Mouse (Mus musculus): ENCODE data around the gene Arhgef3.

Arhgef3 gene

DNA sequence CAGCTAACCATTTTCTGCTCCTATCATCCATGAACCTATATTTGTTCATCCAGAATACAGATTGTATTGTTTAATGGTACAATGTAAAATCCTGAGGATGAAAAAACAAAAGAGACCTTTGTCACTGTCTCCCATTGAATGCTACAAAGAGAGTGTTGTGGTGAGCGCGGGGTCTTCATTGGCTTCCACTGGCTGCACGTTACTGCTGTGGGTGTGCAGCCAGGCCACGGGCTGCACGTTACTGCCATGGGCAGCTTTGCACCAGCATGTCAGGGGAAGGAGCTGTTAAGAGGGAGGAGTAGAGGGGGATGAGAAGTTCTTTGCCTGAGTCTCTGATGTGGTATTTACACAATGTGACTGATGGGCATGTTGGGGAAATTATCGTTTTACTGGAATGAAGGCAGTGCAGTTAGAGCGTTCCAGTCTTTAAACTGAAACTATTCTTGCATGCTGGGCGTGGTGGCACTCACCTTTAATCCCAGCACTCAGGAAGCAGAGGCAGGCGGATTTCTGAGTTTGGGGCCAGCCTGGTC is 277.1 kb downstream of the Arhgef3 start:
- DNase-seq: peak; percentile 70

DNA sequence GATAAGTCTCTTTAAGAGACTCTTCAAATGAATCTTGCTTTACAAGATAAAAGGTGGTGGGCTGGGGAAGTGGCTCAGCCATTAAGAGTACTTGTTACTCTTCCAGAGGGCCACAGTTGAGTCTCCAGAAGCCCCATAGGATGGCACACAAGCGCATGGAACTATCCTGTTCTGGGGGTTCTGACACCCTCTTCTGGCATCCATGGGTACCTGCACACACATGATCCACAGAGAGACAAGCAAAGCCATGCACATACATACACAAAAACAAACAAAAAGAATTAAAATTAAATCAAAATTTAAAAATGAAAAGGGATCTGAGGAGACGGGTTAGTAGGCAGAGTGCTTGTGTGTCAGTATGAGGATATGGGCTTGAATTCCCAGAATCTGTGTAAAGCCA is 278.0 kb downstream of the Arhgef3 start:
- no peak for DNase-seq

DNA sequence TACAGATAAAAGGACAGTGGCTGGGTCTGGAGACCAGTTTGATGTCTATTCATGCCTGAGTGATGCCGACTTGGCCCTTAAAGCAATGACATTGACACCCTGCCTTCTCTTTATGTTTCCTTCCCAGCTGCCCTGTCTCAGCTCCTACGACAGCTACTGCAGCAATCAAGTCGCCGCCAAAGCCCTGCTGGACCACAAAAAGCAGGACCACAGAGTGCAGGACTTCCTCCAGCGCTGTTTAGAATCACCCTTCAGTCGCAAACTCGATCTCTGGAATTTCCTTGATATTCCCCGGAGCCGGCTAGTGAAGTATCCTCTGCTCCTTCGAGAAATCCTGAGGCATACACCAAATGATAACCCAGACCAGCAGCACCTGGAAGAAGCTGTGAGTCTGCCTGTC is 279.1 kb downstream of the Arhgef3 start:
- DNase-seq: no peak

DNA sequence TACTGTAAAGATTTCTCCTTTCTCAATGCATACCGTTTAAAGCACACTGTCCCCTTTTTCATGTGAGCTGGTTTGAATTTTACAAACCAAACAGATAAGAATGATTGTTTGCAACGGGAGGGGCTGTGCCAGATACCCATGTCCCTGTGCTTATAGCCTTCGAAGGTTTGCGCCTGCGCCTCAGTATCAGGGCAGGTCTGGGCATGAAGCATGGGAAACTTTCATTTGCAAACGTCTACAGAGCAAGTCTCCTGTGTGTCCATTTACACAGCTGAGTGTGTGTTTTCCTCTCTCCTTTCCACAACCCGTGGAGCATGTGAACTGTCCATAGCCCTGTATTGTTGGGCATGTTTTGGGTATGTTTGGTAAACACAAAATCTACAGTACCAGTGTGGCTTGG is 281.7 kb downstream of the Arhgef3 start:
- no peak for DNase-seq

DNA sequence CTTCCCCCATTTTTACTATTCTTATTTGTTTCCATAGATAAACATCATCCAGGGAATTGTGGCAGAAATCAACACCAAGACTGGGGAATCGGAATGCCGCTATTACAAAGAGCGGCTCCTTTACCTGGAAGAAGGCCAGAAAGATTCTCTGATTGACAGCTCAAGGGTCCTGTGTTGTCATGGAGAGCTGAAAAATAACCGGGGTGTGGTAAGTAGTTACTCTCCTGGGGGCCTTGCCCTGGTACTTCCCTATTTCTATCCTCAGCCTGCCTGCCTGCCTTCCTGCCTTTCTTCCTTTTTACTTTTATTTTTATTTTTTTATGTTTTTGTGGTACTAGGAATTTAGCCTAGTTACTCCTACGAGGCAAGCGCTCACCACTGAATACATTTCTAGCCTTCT is 282.8 kb downstream of the Arhgef3 start:
- no peak for DNase-seq

DNA sequence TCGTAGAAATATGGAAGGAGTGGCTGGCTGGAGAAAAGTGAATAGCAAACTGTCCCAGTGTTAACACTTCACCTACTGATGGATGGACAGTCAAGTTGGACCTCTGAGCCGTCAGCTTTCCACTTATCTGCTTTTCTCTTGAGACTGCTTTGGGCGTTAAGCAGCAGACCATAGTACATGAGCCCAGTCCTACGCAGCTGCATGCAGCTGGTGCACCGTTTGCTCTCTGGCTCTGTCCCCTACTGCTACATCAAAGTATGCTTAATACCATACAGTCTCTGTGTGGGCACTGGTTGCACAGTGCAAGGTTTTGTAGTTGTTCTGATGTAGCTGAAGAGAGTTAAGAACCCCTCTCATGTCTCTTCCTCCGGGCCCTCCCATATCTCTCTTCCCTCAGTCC is 285.8 kb downstream of the Arhgef3 start:
- DNase-seq: no peak

DNA sequence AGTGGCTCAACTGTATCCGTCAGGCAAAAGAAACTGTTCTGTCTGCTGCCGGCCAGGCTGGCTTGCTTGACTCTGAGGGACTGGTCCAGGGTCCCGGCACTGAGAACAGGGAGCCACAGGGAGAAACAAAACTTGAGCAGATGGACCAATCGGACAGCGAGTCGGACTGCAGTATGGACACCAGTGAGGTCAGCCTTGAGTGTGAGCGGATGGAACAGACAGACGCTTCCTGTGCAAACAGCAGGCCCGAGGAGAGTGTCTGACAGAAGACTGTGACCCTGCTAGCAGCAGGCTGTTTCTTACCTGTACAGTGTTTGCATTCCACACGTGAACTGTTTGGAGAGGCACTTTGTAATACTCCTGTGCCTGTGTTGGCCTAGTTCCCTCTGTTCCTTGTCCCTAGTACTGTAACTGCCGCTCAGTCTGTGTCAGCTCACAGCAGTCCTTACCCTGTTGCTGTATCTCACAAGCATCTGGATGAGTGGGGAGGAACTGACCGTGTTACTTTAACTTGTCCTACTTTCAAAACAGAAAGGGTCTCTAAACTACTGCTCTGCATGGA is 287.1 kb downstream of the Arhgef3 start:
- DNase-seq: no peak

DNA sequence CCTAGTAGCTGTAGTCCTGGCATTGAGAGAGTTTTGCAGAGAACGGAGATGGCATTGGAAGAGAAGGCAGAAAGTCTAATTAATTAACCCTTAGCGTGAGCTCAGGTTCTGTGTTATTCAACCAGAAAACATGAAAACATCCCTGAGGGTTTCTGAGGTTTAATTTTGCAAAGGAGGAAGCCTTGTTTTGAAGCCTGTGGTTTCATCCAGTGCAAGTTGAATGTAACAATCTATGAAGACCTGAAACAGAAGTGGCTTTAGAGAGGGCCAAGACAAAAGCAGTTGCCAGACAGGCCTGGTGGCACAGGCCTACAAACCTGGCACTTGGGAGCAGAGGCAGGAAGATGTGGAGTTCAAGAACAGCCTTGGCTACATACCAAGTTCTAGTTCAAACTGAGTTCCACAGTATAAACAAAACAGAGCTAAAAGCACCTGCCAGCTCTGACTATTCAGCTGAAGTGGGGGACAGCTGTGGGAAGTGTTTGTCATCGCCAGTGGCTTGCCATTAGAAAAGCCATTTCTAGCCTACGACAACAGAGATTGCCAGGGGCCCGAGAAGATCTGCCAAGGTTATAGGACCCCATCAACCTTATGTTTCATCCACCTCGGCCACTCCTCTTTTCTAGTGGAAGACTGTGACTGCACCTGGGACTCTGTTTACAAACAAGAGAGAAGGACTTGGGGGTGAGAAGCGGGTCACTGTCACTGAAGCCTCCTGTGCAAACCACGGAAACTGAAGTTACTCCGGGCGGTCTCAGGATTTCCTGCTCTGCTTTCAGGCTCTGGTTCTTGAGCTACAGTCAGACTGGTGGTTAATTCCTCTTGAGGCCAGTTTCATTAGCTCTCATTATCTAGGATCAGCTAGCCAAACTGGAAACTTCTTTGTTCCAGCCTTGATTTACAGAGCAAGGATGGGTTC is 287.9 kb downstream of the Arhgef3 start:
- DNase-seq: no peak

DNA sequence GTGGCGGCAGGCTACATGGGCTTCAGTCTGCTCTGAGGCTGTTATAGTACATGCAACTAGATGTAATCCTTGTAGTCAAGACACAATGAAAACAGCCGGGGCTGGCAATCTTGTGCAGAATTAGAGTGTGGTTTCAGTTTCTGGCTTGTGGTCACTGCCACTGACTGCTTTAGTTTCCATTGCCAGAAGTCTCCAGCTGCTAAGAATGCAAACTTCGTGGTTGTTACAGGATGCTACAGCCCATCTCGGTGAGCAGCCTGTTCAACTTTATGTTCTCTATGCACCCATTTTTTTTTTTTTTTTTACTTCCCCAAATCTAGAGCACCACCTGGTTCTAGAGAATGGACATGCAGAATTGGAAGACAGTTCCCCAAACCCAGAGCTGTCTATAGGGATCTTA is 290.8 kb downstream of the Arhgef3 start:
- no peak for DNase-seq

DNA sequence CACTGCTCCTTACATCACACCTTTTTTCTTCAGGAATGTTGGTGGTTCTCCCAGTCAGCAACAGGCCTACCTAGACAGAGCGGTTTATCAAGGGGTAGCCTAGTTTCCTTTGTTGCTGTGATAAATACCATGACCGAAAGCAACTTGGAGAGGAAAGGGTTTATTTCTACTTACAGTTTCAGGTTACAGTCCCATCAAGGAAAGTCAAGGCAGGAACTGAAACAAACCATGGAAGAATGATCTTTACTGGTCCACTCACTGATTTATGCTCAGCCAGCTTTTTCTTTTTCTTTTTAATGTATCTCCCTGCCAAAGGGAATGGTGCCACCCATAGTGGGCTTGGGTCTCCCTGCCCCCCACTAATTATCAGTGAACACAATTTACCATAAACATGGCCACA is 291.2 kb downstream of the Arhgef3 start:
- DNase-seq: no peak

DNA sequence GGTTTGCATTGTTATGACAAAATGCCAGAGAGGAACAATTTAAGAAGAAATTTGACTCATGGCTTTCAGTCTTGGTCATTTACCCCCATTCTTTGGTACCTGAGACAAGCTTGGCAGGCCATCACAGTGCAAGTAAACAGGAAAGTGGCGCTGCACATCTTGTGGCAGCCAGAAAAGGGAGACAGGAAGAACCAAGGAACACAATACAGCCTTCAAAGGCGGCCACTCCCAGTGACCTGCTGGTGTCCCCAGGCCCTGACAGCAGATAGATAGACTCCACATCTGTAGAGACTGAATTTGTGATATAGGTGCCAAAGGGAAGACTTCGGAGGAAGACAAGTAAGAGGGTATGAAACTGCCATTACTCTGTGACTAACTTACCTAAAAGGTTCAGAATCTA is 293.5 kb downstream of the Arhgef3 start:
- no peak for DNase-seq

DNA sequence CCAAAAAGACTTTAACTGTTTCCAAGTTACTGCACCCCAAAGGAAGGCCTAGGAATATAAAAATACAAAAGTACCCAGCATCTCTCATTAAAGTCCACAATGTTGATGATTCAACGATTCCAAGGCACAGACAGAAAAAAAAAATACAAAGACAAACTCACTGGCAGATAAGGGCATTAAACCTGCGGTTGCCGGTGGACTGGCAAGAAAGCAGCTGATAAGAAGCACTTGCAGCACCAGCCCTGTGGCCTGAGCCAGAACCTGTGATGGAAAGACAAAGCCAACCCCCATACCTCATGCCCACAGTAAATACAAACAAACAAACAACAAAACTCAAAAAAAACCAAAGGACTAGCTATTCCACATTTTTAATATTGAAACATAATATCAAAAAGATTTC is 295.0 kb downstream of the Arhgef3 start:
- no peak for DNase-seq

DNA sequence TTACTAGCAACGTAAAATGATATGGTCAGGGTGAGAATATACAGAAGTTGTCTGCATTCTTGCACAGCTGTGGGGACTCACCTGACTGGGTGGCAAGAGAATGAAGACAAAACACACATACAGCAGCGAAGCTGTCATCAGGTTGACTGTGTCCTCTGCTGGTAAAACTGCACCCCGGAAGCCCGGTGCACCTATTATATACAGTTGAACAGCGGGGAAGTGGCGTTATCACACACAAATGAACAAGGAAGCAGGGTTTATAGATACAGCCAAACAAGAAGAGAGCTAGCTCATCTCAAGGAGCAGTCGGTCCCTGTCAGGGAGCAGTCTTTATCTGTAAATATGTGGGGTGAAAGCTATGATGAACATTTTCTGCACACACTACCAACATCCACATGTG is 296.8 kb downstream of the Arhgef3 start:
- DNase-seq: no peak

DNA sequence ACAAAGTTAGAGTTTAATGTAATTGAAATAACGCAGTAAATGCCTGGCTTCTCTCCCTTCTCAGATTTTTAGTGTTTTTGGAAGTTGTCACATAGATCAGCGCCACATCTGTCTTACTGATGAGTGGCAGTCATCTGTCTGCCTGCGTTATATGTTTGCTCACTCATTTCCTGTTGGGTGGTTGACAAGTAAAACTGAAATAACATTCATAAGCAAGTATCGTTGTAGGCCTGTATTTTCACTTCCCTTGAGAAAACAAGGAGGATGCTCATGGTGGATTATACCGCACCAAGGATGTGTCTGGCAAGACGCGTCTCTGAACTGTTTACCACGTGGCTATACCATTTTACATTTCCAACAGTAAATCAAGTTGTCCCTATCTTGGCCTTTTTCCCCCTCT is 298.0 kb downstream of the Arhgef3 start:
- no peak for DNase-seq

DNA sequence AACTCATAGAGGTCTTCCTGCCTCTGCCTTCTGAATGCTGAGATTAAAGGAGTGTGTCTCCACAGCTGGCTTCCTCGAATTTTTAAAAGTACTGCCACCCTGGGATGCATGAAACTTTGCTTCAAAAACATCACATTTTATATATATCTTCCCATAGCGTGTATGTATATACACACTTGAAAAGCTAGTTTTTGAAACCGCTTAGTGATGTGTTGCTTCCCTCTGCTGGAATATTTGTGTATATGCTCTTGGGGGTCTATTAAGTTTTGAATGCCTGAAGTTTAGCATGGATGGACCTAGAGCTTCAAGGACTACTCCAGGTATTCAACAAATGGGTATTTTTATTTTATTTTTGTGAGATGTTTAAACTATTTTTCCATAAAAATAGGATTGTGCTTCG is 299.3 kb downstream of the Arhgef3 start:
- DNase-seq: peak; percentile 48

DNA sequence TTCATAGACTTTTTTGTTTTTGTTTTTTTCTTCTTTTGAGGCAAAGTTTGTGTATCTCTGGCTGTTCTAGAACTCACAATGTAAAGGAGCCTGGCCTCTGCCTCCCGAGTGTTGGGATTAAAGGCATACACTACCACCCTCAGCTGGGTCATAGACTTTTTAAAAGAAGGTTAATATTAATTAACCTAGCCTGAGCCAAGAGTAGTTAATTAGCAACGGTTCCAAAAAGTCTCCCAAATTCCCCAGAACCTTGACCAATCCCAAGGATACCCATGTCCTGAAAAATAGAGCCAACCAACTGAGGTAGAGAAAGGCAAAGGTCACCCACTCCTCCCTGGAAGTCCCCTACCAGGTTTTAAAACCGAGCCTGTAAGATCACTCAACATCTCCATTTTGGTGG is 306.1 kb downstream of the Arhgef3 start:
- DNase-seq: no peak

DNA sequence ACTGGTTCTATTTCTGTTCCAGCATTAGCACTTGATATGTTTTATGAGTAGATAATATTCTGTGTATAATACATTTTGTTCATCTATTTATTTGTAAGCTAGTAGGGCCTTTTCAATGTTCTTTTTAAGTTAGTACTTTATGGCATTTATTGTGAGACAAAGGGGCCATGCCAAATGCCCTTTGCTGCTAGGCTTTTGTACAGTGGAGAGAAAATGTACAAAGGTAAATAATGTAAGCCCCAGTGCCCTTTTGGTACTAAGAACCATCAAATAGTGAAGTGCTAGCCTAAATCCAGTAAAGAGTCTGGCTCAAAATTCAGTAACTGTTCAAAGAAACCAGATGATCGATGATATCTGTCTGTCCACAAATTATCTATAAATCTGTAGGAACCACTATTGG is 307.6 kb downstream of the Arhgef3 start:
- DNase-seq: no peak

DNA sequence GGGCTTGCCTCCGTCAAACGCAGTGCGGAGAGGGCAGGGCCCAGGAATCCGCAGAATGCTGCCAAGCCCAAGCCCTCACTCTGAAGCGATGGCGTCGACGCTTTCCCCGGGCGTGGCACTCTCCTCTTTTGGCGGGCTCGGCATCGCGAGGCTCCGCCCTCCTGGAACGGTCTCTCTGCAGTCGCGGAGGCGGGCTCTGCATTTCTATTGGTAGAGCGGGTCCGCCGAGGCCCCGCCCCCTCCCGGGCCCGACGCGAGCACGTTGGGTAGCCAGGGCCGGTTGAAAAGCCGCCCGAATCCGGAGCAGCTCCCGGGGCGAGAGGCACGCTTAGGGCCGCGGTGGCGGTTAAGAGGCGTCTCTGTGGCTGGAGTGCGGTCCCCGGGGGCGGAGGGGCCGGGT is 313.9 kb downstream of the Arhgef3 start, which contains the start of gene Fam208a:
Fam208a (plus strand) TSS at position 262 of the 400 bp plus-strand sequence.
- DNase-seq: peak; percentile 95

DNA sequence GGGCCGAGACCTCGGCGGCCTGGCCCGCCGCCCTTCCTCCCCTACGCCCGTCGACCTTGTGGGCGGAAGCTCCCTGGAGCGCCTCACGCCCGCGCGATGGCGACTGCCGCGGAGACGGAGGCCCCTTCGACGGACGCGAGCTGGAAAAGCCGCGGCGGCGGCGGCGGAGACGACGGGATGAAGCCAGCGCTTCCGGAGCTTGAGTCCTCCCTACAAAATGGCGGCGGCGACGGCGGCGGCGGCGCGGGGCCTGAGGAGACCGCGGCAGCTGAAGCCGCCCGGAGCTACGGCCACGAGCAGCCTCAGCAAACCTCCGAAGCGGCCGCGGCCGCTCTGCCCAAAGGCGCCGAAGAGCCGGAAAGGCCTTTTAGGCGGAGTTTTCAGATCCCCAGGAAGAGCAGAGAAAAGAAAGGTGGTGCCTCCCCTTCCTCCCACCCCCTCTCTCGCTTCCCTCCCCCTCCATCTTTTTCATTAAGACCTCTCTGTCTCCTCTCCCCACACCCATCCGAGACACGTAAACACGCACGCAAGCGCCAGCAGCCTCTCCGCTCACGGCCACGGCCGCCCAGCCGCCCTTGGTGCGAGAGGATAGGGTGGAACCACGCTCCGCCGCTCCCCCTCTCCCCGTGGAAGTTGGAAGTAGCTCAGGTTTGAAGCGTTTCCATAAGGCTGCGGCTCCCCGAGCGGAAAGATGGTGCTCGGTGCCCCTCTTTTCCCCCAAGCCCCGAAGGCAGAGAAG is 314.4 kb downstream of the Arhgef3 start:
- peak; percentile 90 for DNase-seq

DNA sequence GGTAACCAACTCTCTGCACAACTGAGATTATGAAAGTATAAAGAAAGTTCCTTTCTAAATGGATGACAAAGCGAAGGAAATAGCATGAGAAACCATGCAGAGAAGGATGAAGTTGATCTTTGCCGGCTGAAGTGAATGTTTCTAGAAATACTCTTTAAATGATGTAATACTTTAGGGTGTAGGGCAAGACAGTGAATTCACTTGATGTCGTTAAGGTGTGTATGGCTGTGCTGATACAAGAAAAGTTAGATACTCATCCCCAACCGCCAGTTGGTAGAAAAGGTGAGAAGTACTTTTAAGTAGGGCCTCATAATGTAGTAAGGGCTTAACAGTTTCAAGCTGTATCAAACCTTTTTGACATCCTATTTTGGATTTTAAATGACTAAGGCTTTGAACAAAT is 315.6 kb downstream of the Arhgef3 start:
- DNase-seq: no peak

DNA sequence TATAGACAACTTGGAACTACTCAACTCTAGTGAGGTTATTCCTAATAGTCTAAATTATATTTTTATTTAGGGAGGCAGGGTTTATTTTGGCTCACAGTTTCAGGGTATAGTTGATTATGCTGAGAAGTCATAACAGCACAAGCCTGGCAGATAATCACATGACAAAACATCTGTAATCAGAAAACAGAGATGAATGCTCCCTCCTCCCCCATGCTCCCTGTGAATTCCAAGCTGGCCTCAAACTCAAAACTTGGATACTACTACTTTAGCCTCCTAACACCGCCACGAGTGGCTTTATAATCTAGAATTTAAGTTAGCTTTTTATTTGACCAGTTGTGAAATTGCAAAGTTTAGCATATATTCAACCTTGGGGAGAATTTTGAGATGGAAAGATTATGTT is 317.4 kb downstream of the Arhgef3 start:
- no peak for DNase-seq

DNA sequence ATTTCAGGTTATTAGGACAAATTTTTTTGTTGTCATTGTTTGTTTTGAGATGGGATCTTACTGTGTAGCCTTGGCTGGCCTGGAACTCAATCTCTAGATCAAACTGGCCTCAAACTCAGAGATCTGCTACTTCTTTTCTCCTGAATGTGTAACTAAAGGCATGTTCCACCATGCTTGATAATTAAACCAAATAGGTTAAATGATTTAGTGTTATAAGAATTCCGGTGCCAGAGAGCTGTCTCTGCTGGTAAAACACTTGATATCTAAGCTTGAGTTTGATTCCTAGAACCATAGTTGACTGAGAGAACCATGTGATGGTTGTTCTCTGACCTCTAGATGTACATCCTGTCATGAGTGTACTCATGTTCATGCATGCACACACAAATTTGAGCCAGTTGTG is 321.4 kb downstream of the Arhgef3 start:
- no peak for DNase-seq

DNA sequence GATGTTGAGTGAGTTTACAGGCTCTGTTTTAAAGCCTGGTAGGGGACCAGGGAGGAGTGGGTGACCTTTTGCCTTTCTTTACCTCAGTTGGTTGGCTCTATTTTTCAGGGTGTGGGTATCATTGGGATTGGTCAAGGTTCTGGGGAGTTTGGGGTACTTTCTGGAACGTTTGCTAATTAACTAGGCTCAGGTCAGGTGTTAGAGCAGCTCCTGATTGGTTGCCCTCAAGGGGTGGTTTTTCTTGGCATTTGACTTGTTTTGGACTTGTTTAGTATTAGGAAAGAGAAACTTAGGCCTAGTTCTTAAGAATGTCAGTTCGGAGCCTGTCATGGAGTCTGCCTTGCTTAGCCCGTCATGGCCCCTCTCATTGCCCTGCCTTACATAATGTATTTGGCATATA is 322.1 kb downstream of the Arhgef3 start:
- DNase-seq: no peak

DNA sequence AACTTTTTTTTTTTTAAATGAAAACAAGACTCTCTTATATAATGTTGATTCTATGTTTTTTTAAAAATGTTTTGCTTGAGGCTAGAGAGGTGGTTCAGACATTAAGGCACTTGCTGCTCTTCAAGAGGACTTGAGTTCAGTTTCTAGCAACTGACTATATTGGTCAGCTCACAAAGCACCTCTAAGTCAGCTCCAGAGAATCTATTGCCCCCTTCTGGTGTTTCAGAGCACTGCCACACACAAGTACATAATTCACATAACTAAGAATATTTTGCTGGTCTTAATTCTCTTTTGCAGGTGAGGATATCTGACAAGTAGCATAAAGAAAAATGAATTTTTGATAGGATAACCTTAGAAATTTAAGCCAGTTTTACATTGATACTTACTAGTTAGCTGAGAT is 326.2 kb downstream of the Arhgef3 start:
- DNase-seq: peak; percentile 17
